Mouse (Mus musculus) G1E (cell line): ENCODE measurements around the gene Dusp16. TPM values are rescaled to one million over a fixed set of nuclear protein-coding genes. Genes with fewer than 3 reads are reported as not detected.

Experiments
- ATAC-seq: 2 replicates; pipeline ENCODE4 v1.8.0; 2016; ENCODE audit warnings: mild to moderate bottlenecking; ENCODE audit not compliant: insufficient number of reproducible peaks, poor library complexity, low FRiP score, severe bottlenecking; ENCODE audit errors: extremely low read depth
- DNase-seq: peaks from one replicate; pipeline ENCODE4 v3.0.0; 2012; ENCODE audit warnings: low spot score
- H3K27me3 ChIP-seq: 2 replicates; pipeline ENCODE4 v1.6.1; 2012; ENCODE audit warnings: mild to moderate bottlenecking, low read length, inconsistent platforms; ENCODE audit not compliant: insufficient read depth
- H3K36me3 ChIP-seq: replicated peaks from 2 replicates; pipeline ENCODE3; 2012; ENCODE audit warnings: mild to moderate bottlenecking, inconsistent platforms
- H3K4me1 ChIP-seq: 2 replicates; pipeline ENCODE4 v1.6.1; 2012; ENCODE audit warnings: low read depth, low read length, inconsistent platforms, mixed read lengths; ENCODE audit not compliant: insufficient read depth
- H3K4me3 ChIP-seq: 2 replicates; pipeline ENCODE4 v1.5.1; 2012; ENCODE audit warnings: low read depth, mild to moderate bottlenecking, inconsistent platforms, low read length, moderate library complexity, mixed read lengths
- H3K9me3 ChIP-seq: replicated peaks from 2 replicates; pipeline ENCODE4 v1.6.1; 2012; ENCODE audit warnings: inconsistent platforms
- CTCF ChIP-seq: IDR thresholded peaks from 2 replicates; pipeline ENCODE4 v1.5.1; 2012; ENCODE audit warnings: low read depth, low read length, inconsistent platforms, mixed read lengths
- GATA1 ChIP-seq: IDR thresholded peaks from 2 replicates; pipeline ENCODE4 v1.6.1; 2012; ENCODE audit warnings: borderline replicate concordance, low read length, inconsistent platforms, mixed read lengths
- GATA2 ChIP-seq: IDR thresholded peaks from 2 replicates; pipeline ENCODE4 v1.6.1; 2012; ENCODE audit warnings: low read depth, low read length, inconsistent platforms, borderline replicate concordance
- POLR2AphosphoS5 ChIP-seq: IDR thresholded peaks from 2 replicates; pipeline ENCODE4 v1.6.1; 2012; ENCODE audit warnings: low read depth, low read length, inconsistent platforms; ENCODE audit not compliant: insufficient replicate concordance
- TAL1 ChIP-seq: conservative IDR thresholded peaks from 2 replicates; pipeline ENCODE4 v1.6.1; 2012; ENCODE audit warnings: low read depth, low read length, inconsistent platforms, mixed read lengths
- polyA plus RNA-seq: library from polyadenylated mRNA; stranded (reverse); fragments of >175 nt; gene quantifications from 2 replicates; pipeline ENCODE4 v1.2.3, GENCODE M21; 2012
- total RNA-seq, 2 experiments: library from RNA; stranded (forward) in 1 of 2; stranded (reverse) in 1 of 2; fragments of 200-1000 nt in 1 of 2; fragments of >200 nt in 1 of 2; fragmentation: Nextera tagmentation in 1 of 2; gene quantifications; 2 replicates each; pipeline ENCODE4 v1.2.3; 2014 to 2017

The Dusp16 gene
- total and polyA plus RNA-seq, 3 experiments = 5.2 to 55.5 (median 15.0) TPM

DNA sequence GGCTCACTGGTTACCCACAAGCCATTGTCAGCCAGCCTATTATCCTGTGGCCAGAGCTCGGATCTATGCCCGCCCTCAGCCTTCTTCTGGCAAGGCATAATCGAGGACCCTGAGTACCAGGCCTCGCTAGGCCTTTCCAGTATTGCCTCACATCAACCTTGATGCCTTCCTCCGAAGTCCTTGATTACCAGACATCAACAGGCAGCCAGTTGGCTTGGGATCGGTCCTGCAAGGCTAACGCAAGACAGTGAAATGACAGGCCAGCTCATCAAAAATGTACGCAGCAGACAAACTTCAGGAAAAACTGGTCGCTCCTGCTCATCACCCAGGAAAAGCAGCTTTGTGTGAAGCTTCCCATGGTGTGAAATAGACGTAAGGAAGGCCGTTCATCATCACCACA lies 15.4 kb upstream of the Dusp16 start:
- Histone ChIP-seq H3K4me1 (peaks cover 5% of the 10 kb centered on the region), H3K36me3 (no peaks in the 10 kb centered on the region), H3K4me3 (no peak overlapping the region), H3K9me3 (no peaks in the 10 kb centered on the region), H3K27me3 (peaks cover 24% of the 10 kb centered on the region)
- TF ChIP-seq CTCF (no peak), GATA2 (no peak), GATA1 (no peak), TAL1 (no peak), POLR2AphosphoS5 (no peak)
- DNase-seq = no peak
- no peak for ATAC-seq

DNA sequence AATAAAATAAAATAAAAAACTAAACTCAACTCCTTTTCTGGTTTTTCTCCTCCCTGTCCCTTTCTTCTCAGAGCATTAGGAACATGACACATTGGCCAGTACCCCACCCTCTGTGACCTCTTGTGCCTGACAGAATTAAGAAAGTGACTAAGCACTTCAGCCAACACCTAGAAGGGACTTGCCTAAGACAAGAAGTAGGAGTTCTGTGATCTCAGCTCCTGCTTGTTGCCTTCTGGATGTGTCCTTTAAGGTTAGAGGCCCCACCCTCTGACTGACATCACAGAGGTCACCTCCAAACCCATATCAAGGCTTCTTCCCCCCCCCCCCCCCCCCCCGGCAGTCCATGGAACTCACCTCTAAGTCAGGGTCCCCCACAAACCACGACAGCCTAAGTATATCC lies 14.7 kb upstream of the Dusp16 start:
- peaks cover 29% of the 10 kb centered on the region for H3K27me3 ChIP-seq
- H3K36me3 ChIP-seq = no peaks in the 10 kb centered on the region
- ATAC-seq = no peak
- H3K9me3 ChIP-seq = no peaks in the 10 kb centered on the region
- no peak for TF ChIP-seq POLR2AphosphoS5
- no peak for TF ChIP-seq TAL1
- no peak for TF ChIP-seq GATA1
- no peak for TF ChIP-seq GATA2
- TF ChIP-seq CTCF = no peak
- H3K4me3 ChIP-seq = no peak overlapping the region
- DNase-seq = no peak
- peaks cover 5% of the 10 kb centered on the region for H3K4me1 ChIP-seq

DNA sequence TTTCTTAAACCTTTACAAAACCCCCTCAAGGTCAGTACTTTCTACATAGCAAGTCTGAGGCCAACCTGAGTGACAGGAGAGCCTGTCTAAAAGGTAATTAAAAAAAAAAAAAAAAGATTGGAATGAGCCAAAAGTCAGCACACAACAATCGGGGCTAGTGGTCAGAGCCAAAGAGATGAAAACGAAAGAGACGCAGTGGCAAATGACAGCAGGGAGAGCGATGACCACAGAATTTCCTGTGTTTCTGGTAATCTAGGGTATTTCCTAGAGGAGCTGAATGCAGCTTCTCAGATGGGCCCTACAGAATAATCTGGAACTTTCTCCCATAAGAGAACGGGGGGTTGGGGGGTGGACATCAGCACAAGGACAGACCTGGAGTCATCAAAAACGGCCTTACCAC lies 13.7 kb upstream of the Dusp16 start:
- TF ChIP-seq TAL1 = no peak
- no peak for TF ChIP-seq CTCF
- TF ChIP-seq GATA2 = no peak
- TF ChIP-seq POLR2AphosphoS5 = no peak
- no peak for TF ChIP-seq GATA1
- Histone ChIP-seq H3K9me3 (no peaks in the 10 kb centered on the region), H3K36me3 (no peaks in the 10 kb centered on the region), H3K27me3 (peaks cover 34% of the 10 kb centered on the region), H3K4me3 (no peak overlapping the region), H3K4me1 (peaks cover 5% of the 10 kb centered on the region)
- DNase-seq (no peak), ATAC-seq (no peak)

DNA sequence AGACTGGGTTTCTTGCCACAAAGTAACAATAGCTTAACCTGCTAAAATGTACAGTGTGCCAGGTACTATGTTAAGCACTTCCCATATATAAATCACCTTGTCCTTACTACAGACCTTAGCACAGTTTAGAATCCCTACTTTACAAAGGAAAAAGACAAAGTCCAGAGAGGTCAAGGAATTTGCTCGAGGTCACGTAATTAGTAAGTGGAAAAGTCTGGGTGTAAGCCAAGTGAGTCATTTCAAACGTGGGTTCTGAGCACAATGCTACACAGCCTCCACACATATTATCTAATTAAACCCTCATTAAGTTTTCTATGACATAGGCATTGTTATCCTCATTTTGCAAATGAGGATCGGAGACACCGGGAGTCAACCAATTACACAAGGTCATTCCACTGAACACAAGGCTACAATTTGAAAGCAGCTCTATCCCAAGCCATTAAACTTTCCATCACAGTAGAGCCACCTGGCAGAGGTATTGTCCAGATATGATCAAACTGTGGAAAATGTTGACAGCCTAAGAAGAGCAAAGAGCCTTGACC lies 12.4 kb upstream of the Dusp16 start:
- H3K9me3 ChIP-seq = no peaks in the 10 kb centered on the region
- no peak for DNase-seq
- H3K4me1 ChIP-seq = peaks cover 5% of the 10 kb centered on the region

DNA sequence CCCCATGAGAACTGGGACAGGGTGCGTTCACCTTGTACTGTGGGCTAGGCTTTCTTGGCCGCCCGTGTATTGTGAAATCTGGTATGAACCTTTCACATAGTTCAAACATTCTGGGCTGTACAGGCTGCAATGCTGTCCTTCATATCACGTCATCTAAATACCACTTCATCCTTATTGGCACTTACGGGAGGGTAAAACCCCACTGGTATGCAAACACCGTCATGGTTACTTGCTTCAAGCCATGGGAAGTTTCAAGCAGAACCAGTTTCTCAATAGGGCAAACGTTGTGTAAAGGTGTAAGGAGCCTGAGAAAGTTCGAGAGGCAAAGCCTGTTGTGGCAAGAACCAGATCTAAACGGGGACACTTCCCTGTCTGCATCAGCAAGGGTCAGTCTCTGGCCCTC lies 10.2 kb upstream of the Dusp16 start:
- no peak overlapping the region for H3K4me3 ChIP-seq
- no peaks in the 10 kb centered on the region for H3K9me3 ChIP-seq
- peaks cover 5% of the 10 kb centered on the region for H3K4me1 ChIP-seq
- peaks cover 36% of the 10 kb centered on the region for H3K27me3 ChIP-seq
- H3K36me3 ChIP-seq = no peaks in the 10 kb centered on the region
- DNase-seq = no peak
- no peak for TF ChIP-seq POLR2AphosphoS5
- TF ChIP-seq TAL1 = no peak
- no peak for TF ChIP-seq CTCF
- no peak for TF ChIP-seq GATA2
- TF ChIP-seq GATA1 = no peak
- ATAC-seq = no peak

More for the DNA sequence above, 12.4 kb upstream of the Dusp16 start:
- Histone ChIP-seq H3K4me3 (no peak overlapping the region), H3K27me3 (peaks cover 38% of the 10 kb centered on the region), H3K36me3 (no peaks in the 10 kb centered on the region)
- ATAC-seq = no peak
- TF ChIP-seq POLR2AphosphoS5 (no peak), GATA2 (no peak), CTCF (no peak), TAL1 (no peak), GATA1 (no peak)

DNA sequence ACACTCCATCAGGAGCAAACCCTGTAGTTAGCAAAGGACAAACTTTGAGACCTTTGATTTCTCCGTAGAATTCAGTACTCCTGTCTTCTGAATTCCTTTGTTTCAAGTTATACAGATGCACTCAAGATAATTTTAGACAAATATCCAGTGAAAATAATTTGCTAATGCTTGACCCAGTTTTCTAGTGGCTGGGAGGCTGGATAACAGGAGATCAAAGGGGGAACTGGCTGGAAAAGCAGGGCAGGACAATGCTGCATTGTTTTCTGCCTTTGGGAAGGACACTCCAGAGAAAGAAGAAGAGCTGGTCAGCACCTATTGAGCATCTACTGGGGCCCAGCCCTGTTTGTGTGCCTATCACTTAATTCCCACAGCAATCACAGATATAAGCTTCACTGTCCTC lies 9.1 kb upstream of the Dusp16 start:
- Histone ChIP-seq H3K4me1 (peaks cover 1% of the 10 kb centered on the region), H3K9me3 (no peaks in the 10 kb centered on the region), H3K27me3 (peaks cover 35% of the 10 kb centered on the region), H3K36me3 (no peaks in the 10 kb centered on the region), H3K4me3 (no peak overlapping the region)
- ATAC-seq (no peak), DNase-seq (no peak)
- TF ChIP-seq GATA1 (no peak), CTCF (no peak), TAL1 (no peak), POLR2AphosphoS5 (no peak), GATA2 (no peak)

DNA sequence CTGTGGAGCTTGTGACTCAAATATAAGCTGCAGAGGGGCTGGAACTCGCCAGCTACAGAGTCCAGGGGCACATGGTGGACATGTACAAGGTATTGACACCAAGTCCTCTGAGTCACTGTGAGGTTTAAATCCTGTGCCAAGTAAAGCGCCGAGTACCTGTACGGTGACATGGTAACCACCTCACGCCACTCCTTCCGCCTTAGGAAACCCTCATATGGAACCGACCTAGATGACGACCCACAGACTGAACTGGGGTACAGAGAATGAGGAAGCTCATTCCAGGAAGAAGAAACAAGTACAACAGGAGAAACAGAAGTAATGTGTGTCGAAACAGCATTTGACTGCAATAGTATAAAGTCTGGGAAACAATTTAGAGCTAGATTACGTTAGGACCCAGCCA lies 3.9 kb upstream of the Dusp16 start:
- H3K9me3 ChIP-seq = no peaks in the 10 kb centered on the region
- DNase-seq = peak; percentile 42
- no peak for ATAC-seq
- H3K36me3 ChIP-seq = no peaks in the 10 kb centered on the region
- H3K4me3 ChIP-seq = peak overlapping the region; percentile 40; the same call in 1 of the 2 replicates
- peaks cover 4% of the 10 kb centered on the region; the same call in 1 of the 2 replicates for H3K27me3 ChIP-seq
- no peak for TF ChIP-seq GATA2
- no peak for TF ChIP-seq GATA1
- TF ChIP-seq POLR2AphosphoS5 = no peak
- TF ChIP-seq CTCF = no peak
- no peak for TF ChIP-seq TAL1
- H3K4me1 ChIP-seq = peaks cover 29% of the 10 kb centered on the region
